Mouse (Mus musculus): ENCODE measurements around the gene Apba1. TPM values are rescaled to one million over a fixed set of nuclear protein-coding genes. Genes with fewer than 3 reads are reported as not detected.

Gene Apba1
- polyA plus RNA-seq, 1 experiment from 2014 or later = 0.10 TPM

- no peak overlapping the region for H3K9ac ChIP-seq (ENCODE audit: low read depth, low read length)
- no peaks in the 10 kb centered on the region for H3K4me1 ChIP-seq (replicated peaks; ENCODE audit: control insufficient read depth, insufficient read depth, low read length)
- H3K27me3 ChIP-seq (replicated peaks; ENCODE audit: control insufficient read depth, insufficient read depth, low read length) = no peaks in the 10 kb centered on the region
- ATAC-seq (replicated peaks; ENCODE audit: low FRiP score) (no peak), DNase-seq (ENCODE audit: low spot score) (no peak)
- no peak overlapping the region for H3K27ac ChIP-seq (ENCODE audit: low read depth, low read length)
- H3K9me3 ChIP-seq (ENCODE audit: control insufficient read depth, low read length) = no peaks in the 10 kb centered on the region
- no peaks in the 10 kb centered on the region for H3K36me3 ChIP-seq (ENCODE audit: control insufficient read depth, insufficient read depth, low read length)
- 79% methylated on average over 6 of the region's 6 CpGs for WGBS
- H3K4me3 ChIP-seq (ENCODE audit: low read depth, low read length) = no peak overlapping the region
- H3K4me2 ChIP-seq = no peak overlapping the region
Measured at GRCm38 (mm10) chr19:23960831-23961447, 202.3 kb downstream of the Apba1 start.

- ATAC-seq (replicated peaks; ENCODE audit: low FRiP score) = no peak
Measured at GRCm38 (mm10) chr19:23961516-23961915, 202.8 kb downstream of the Apba1 start.

DNA sequence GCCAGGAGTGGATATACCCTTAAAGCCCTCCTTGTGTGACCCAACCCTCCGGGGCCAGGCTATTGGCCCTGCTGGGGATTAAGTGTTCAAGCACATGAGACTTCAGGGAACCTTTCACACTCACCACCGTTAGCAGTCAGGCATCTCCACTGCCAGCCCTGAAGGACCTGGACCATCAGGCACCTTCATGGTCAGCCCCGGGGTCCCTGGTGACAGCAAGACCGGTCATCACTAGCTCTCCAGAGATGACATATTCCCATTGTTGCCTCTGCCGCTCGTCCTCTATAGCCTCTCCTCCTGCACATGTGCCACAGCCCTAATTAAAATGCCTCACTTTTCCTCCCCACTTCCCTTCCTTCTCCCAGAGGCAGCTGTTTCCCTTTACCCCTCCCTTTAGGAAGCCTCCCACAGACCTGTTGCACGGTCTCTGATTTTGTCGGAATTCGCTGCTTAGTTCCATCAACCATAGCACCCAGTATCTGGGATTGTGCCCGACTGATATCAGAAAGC lies 205.8 kb downstream of the Apba1 start:
- Histone ChIP-seq H3K4me3 (ENCODE audit: low read depth, low read length) (no peak overlapping the region), H3K36me3 (ENCODE audit: control insufficient read depth, insufficient read depth, low read length) (no peaks in the 10 kb centered on the region), H3K27ac (ENCODE audit: low read depth, low read length) (no peak overlapping the region), H3K9ac (ENCODE audit: low read depth, low read length) (no peak overlapping the region), H3K4me1 (replicated peaks; ENCODE audit: control insufficient read depth, insufficient read depth, low read length) (no peaks in the 10 kb centered on the region), H3K4me2 (no peak overlapping the region), H3K9me3 (ENCODE audit: control insufficient read depth, low read length) (no peaks in the 10 kb centered on the region), H3K27me3 (replicated peaks; ENCODE audit: control insufficient read depth, insufficient read depth, low read length) (no peaks in the 10 kb centered on the region)
- ATAC-seq (replicated peaks; ENCODE audit: low FRiP score) (no peak), DNase-seq (ENCODE audit: low spot score) (no peak)
- 69% methylated on average over 10 of the region's 10 CpGs for WGBS

More at GRCm38 (mm10) chr19:23961516-23961915, 202.8 kb downstream of the Apba1 start:
- WGBS = 4% methylated on average over 8 of the region's 8 CpGs
- Histone ChIP-seq H3K36me3 (ENCODE audit: control insufficient read depth, insufficient read depth, low read length) (no peaks in the 10 kb centered on the region), H3K27ac (ENCODE audit: low read depth, low read length) (no peak overlapping the region), H3K27me3 (replicated peaks; ENCODE audit: control insufficient read depth, insufficient read depth, low read length) (no peaks in the 10 kb centered on the region), H3K4me3 (ENCODE audit: low read depth, low read length) (no peak overlapping the region), H3K9ac (ENCODE audit: low read depth, low read length) (no peak overlapping the region), H3K4me2 (no peak overlapping the region), H3K4me1 (replicated peaks; ENCODE audit: control insufficient read depth, insufficient read depth, low read length) (no peaks in the 10 kb centered on the region), H3K9me3 (ENCODE audit: control insufficient read depth, low read length) (no peaks in the 10 kb centered on the region)
- peak; percentile 45 for DNase-seq (ENCODE audit: low spot score)

- H3K27ac ChIP-seq (ENCODE audit: low read depth, low read length) = no peak overlapping the region
- no peaks in the 10 kb centered on the region for H3K4me1 ChIP-seq (replicated peaks; ENCODE audit: control insufficient read depth, insufficient read depth, low read length)
- no peak overlapping the region for H3K9ac ChIP-seq (ENCODE audit: low read depth, low read length)
- H3K9me3 ChIP-seq (ENCODE audit: control insufficient read depth, low read length) = no peaks in the 10 kb centered on the region
- ATAC-seq (replicated peaks; ENCODE audit: low FRiP score) = no peak
- H3K27me3 ChIP-seq (replicated peaks; ENCODE audit: control insufficient read depth, insufficient read depth, low read length) = no peaks in the 10 kb centered on the region
- H3K4me2 ChIP-seq = no peak overlapping the region
- no peaks in the 10 kb centered on the region for H3K36me3 ChIP-seq (ENCODE audit: control insufficient read depth, insufficient read depth, low read length)
- no peak for DNase-seq (ENCODE audit: low spot score)
- 87% methylated on average over 9 of the region's 9 CpGs for WGBS
- no peak overlapping the region for H3K4me3 ChIP-seq (ENCODE audit: low read depth, low read length)
Measured at GRCm38 (mm10) chr19:23966376-23966775, 207.7 kb downstream of the Apba1 start.

DNA sequence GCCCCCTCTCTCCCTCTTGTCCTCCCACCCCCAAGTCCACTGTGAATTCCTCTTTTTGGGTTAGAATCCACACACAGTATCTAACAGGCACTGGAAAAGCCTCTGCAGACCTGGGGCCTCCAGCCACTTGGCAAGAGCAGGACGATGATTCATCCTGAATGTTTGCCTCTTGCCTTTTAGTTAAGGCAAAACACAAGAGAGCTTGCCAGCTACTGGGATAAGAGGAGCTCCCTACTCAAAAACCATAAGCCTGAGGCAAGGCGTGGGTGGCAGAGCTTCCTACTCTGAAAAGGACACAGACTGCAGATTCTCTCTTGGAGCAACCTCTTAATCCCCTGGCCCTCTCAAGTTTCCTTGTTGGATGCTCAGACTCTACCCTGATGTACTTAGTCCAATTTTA lies 208.5 kb downstream of the Apba1 start:
- 55% methylated on average over 2 of the region's 2 CpGs for WGBS
- no peak overlapping the region for H3K9ac ChIP-seq (ENCODE audit: low read depth, low read length)
- H3K27me3 ChIP-seq (replicated peaks; ENCODE audit: control insufficient read depth, insufficient read depth, low read length) = no peaks in the 10 kb centered on the region
- no peak overlapping the region for H3K27ac ChIP-seq (ENCODE audit: low read depth, low read length)
- no peak overlapping the region for H3K4me3 ChIP-seq (ENCODE audit: low read depth, low read length)
- H3K36me3 ChIP-seq (ENCODE audit: control insufficient read depth, insufficient read depth, low read length) = no peaks in the 10 kb centered on the region
- DNase-seq (ENCODE audit: low spot score) (no peak), ATAC-seq (replicated peaks; ENCODE audit: low FRiP score) (no peak)
- no peaks in the 10 kb centered on the region for H3K9me3 ChIP-seq (ENCODE audit: control insufficient read depth, low read length)
- no peak overlapping the region for H3K4me2 ChIP-seq
- no peaks in the 10 kb centered on the region for H3K4me1 ChIP-seq (replicated peaks; ENCODE audit: control insufficient read depth, insufficient read depth, low read length)

- Histone ChIP-seq H3K4me2 (no peak overlapping the region), H3K27ac (ENCODE audit: low read depth, low read length) (no peak overlapping the region), H3K9ac (ENCODE audit: low read depth, low read length) (no peak overlapping the region), H3K9me3 (ENCODE audit: control insufficient read depth, low read length) (no peaks in the 10 kb centered on the region), H3K27me3 (replicated peaks; ENCODE audit: control insufficient read depth, insufficient read depth, low read length) (no peaks in the 10 kb centered on the region), H3K4me3 (ENCODE audit: low read depth, low read length) (no peak overlapping the region), H3K4me1 (replicated peaks; ENCODE audit: control insufficient read depth, insufficient read depth, low read length) (no peaks in the 10 kb centered on the region), H3K36me3 (ENCODE audit: control insufficient read depth, insufficient read depth, low read length) (no peaks in the 10 kb centered on the region)
- 73% methylated on average over 5 of the region's 5 CpGs for WGBS
- DNase-seq (ENCODE audit: low spot score) (no peak), ATAC-seq (replicated peaks; ENCODE audit: low FRiP score) (no peak)
Measured at GRCm38 (mm10) chr19:23968125-23968861, 209.6 kb downstream of the Apba1 start.

GRCm38 (mm10) chr19:23968862-23969225 lies 210.2 kb downstream of the Apba1 start:
- Histone ChIP-seq H3K4me3 (ENCODE audit: low read depth, low read length) (no peak overlapping the region), H3K4me1 (replicated peaks; ENCODE audit: control insufficient read depth, insufficient read depth, low read length) (no peaks in the 10 kb centered on the region), H3K9me3 (ENCODE audit: control insufficient read depth, low read length) (no peaks in the 10 kb centered on the region), H3K4me2 (no peak overlapping the region), H3K27ac (ENCODE audit: low read depth, low read length) (no peak overlapping the region), H3K36me3 (ENCODE audit: control insufficient read depth, insufficient read depth, low read length) (no peaks in the 10 kb centered on the region), H3K27me3 (replicated peaks; ENCODE audit: control insufficient read depth, insufficient read depth, low read length) (no peaks in the 10 kb centered on the region), H3K9ac (ENCODE audit: low read depth, low read length) (no peak overlapping the region)
- no peak for ATAC-seq (replicated peaks; ENCODE audit: low FRiP score)
- 64% methylated on average over 2 of the region's 2 CpGs for WGBS
- no peak for DNase-seq (ENCODE audit: low spot score)

DNA sequence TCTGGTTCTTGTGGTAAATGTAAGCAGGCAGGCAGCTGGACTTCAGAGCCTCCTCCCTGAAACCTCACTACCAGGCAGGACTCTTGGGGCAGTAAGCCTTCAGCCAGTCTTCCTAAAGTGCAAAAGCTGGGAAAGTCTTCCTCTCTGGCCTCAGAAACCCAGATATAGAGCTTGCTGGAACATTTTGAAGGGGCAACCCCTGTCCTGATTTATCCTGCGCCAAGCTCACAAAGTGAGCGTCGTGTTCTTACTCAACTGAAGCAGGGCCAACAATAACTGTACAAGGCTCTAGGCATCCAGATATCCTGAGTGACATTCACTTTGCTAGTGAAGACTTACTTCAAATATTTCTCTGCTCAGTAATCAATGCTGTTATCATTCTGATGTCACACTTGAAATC lies 211.7 kb downstream of the Apba1 start:
- no peak overlapping the region for H3K27ac ChIP-seq (ENCODE audit: low read depth, low read length)
- WGBS = 90% methylated on average over 3 of the region's 3 CpGs
- no peaks in the 10 kb centered on the region for H3K4me1 ChIP-seq (replicated peaks; ENCODE audit: control insufficient read depth, insufficient read depth, low read length)
- no peak overlapping the region for H3K9ac ChIP-seq (ENCODE audit: low read depth, low read length)
- no peaks in the 10 kb centered on the region for H3K9me3 ChIP-seq (ENCODE audit: control insufficient read depth, low read length)
- DNase-seq (ENCODE audit: low spot score) (no peak), ATAC-seq (replicated peaks; ENCODE audit: low FRiP score) (no peak)
- H3K4me3 ChIP-seq (ENCODE audit: low read depth, low read length) = no peak overlapping the region
- no peak overlapping the region for H3K4me2 ChIP-seq
- no peaks in the 10 kb centered on the region for H3K36me3 ChIP-seq (ENCODE audit: control insufficient read depth, insufficient read depth, low read length)
- no peaks in the 10 kb centered on the region for H3K27me3 ChIP-seq (replicated peaks; ENCODE audit: control insufficient read depth, insufficient read depth, low read length)

- H3K27me3 ChIP-seq (replicated peaks; ENCODE audit: control insufficient read depth, insufficient read depth, low read length) = no peaks in the 10 kb centered on the region
- no peaks in the 10 kb centered on the region for H3K4me1 ChIP-seq (replicated peaks; ENCODE audit: control insufficient read depth, insufficient read depth, low read length)
- ATAC-seq (replicated peaks; ENCODE audit: low FRiP score) (no peak), DNase-seq (ENCODE audit: low spot score) (no peak)
- no peaks in the 10 kb centered on the region for H3K36me3 ChIP-seq (ENCODE audit: control insufficient read depth, insufficient read depth, low read length)
- H3K9ac ChIP-seq (ENCODE audit: low read depth, low read length) = no peak overlapping the region
- H3K4me3 ChIP-seq (ENCODE audit: low read depth, low read length) = no peak overlapping the region
- no peak overlapping the region for H3K27ac ChIP-seq (ENCODE audit: low read depth, low read length)
- no peaks in the 10 kb centered on the region for H3K9me3 ChIP-seq (ENCODE audit: control insufficient read depth, low read length)
- WGBS = 89% methylated on average over 7 of the region's 7 CpGs
- H3K4me2 ChIP-seq = no peak overlapping the region
Measured at GRCm38 (mm10) chr19:23971391-23971790, 212.7 kb downstream of the Apba1 start.
